Mouse (Mus musculus): ENCODE data around the gene Miga2.
A peak's percentile ranks its signal among the peaks of the same experiment; 100 is the strongest.

Miga2 gene

DNA sequence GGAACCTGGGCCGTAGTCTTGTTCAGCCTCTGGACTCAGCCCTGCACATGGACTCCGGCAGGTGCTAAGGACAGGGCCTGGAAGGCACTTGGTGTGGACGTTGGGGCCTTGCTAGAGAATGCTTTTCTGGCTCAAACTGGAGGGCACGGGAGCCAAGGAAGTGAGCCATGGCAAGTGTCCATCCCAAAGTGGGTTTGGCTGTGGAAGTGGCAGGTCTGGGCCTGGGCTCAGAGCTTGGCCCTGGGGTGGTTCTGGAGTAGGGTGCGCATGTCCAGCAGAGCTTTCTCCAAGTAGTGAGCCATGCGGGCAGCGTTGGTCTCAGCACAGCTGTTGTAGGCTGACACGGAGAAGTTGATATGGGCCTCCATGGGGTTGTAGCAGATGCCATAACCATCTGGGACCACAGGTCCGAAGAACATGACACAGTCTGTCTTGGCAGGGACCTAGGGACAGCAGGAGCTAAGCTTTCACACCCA lies 38.4 kb downstream of the Miga2 start:
- no peak for TF ChIP-seq GATA4 (IDR thresholded peaks at IDR 0.05; ENCODE audit: insufficient replicate concordance, low read length)

GRCm38 (mm10) chr2:30402843-30403242 lies 38.8 kb downstream of the Miga2 start:
- no peak for TF ChIP-seq GATA4 (IDR thresholded peaks at IDR 0.05; ENCODE audit: insufficient replicate concordance, low read length)

GRCm38 (mm10) chr2:30403870-30404269 lies 39.8 kb downstream of the Miga2 start:
- TF ChIP-seq GATA4 (IDR thresholded peaks at IDR 0.05; ENCODE audit: insufficient replicate concordance, low read length): no peak

GRCm38 (mm10) chr2:30407221-30407620 lies 43.2 kb downstream of the Miga2 start:
- no peak for TF ChIP-seq GATA4 (IDR thresholded peaks at IDR 0.05; ENCODE audit: insufficient replicate concordance, low read length)

- no peak for TF ChIP-seq GATA4 (IDR thresholded peaks at IDR 0.05; ENCODE audit: insufficient replicate concordance, low read length)
These were observed 43.7 kb downstream of the Miga2 start for GRCm38 (mm10) chr2:30407778-30408177.

GRCm38 (mm10) chr2:30408452-30409100 lies 44.5 kb downstream of the Miga2 start:
- no peak for TF ChIP-seq GATA4 (IDR thresholded peaks at IDR 0.05; ENCODE audit: insufficient replicate concordance, low read length)

- peak; percentile 74 for TF ChIP-seq GATA4 (IDR thresholded peaks at IDR 0.05; ENCODE audit: insufficient replicate concordance, low read length)
These were observed 45.6 kb downstream of the Miga2 start for GRCm38 (mm10) chr2:30409454-30410176.

- no peak for TF ChIP-seq GATA4 (IDR thresholded peaks at IDR 0.05; ENCODE audit: insufficient replicate concordance, low read length)
These were observed 49.3 kb downstream of the Miga2 start for GRCm38 (mm10) chr2:30413038-30413973.

DNA sequence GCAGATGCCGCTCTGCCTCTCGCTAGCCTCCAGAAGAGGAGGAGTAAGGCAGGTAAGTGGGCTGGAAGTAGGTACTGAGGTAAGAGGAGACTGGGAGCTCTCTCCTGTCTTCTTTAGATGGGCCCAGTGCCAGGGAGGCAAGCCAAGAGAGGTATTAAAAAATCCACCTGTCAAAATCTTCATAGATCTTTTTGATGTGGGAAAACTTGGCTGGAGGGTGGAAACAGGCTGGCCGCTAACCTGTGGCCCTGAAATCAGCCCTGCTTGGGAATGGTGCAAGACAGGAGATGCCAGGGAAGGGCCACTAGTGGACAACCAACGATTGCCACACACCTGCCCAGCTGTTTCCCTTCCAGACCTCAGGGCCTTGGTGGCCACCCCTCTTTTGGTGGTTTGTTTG lies 50.1 kb downstream of the Miga2 start:
- peak; percentile 26; the same call in 1 of the 2 replicates for TF ChIP-seq GATA4 (IDR thresholded peaks at IDR 0.05; ENCODE audit: insufficient replicate concordance, low read length)

GRCm38 (mm10) chr2:30414681-30415080 lies 50.6 kb downstream of the Miga2 start:
- no peak for TF ChIP-seq GATA4 (IDR thresholded peaks at IDR 0.05; ENCODE audit: insufficient replicate concordance, low read length)

DNA sequence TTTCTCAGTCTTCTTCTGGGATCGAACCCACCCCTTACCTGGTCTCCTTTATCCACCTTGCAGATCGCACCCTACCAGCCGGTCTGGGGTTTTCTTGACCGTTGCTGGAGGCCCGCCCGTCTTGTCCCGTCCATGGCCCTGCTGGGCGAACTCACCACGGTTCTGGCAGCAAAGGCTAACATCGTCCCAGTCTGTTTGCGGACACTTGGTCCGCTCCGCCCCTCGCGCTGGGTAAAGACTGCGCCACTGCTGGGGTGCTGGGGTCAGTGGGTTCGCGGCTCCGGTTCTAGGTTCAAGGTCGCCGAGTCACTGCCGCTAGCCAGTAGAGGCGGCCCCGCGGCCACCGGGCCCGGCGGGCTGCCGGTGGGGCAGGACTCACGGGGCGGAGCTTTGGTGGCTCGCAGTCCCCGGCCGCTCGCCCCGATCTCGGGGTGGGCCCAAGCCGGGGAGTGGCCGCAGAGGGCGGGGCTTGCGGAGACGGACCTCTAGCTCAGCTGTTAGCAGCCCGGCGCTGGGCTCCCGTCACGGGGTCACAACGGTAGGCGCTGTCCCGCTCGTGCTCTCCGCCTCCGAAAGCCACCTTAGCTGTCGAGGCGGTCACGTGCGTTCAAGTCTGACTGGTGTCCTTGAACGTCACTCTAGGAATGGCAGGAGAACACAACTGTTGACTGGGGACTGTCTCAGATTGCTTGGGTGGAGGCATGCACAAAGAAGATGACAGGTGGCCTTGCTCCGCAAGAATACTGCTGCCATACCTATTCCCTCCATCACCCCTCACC lies 51.3 kb downstream of the Miga2 start, which contains the start of gene Crat:
TSS of gene Crat (minus strand) at position 657 of the 779 bp plus-strand sequence.
- 0 out of 2 replicates have a peak, but pooled peaks have one; percentile 25 for TF ChIP-seq GATA4 (IDR thresholded peaks at IDR 0.05; ENCODE audit: insufficient replicate concordance, low read length)

DNA sequence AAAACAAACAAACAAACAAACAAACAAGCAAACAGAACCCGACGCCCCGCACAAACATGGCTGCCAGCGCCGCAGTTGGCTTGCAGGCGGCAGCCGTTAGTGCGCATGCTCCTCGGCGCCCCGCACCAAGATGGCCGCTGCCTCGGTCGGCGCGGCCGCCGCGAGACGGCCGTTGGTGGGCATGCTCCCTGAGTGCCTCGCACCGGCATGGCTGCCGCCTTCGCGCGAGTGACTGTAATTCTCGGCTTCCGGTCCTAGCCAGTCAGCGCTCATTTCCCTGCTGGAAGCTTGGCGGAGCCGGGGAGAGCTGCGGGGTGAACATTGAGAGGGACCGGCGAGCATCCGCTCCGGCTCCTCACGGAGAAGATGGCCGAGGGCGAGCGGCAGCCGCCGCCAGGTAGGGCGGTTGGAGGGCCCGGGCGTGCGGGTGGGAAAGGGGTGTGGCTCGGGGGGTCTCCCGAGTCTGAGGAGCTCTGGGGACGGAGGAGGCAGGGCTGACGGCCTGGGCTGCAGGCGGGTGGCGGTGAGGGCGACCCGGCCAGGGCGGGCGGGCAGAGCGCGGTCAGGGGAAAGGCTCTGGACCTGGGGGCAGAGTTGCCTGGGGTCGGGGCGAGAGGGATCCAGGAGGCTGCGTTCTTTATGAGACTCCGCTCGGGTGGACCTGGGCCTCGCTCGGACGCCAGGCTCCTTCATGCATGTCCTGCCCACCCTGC lies 52.1 kb downstream of the Miga2 start, which contains the start of gene Ptpa:
TSS of gene Ptpa (plus strand) at position 104 of the 713 bp plus-strand sequence.
- TF ChIP-seq GATA4 (IDR thresholded peaks at IDR 0.05; ENCODE audit: insufficient replicate concordance, low read length): no peak

- TF ChIP-seq GATA4 (IDR thresholded peaks at IDR 0.05; ENCODE audit: insufficient replicate concordance, low read length): no peak
These were observed 52.6 kb downstream of the Miga2 start for GRCm38 (mm10) chr2:30416649-30416965.

- TF ChIP-seq GATA4 (IDR thresholded peaks at IDR 0.05; ENCODE audit: insufficient replicate concordance, low read length): no peak
These were observed 53.6 kb downstream of the Miga2 start for GRCm38 (mm10) chr2:30417595-30418165.

All from liver, adult (tissue).